Mouse (Mus musculus) embryonic fibroblast, embryonic 13.5 days (primary cell): Measurements from ENCODE around the gene Znrf3.

Source experiments
- CTCF ChIP-seq: IDR thresholded peaks from 2 replicates; pipeline ENCODE4 v1.5.1; 2011; ENCODE audit warnings: mild to moderate bottlenecking, control low read depth, low read length, moderate library complexity, borderline replicate concordance; ENCODE audit not compliant: insufficient read depth
- POLR2A ChIP-seq: IDR thresholded peaks from 2 replicates; pipeline ENCODE4 v1.6.1; 2011; ENCODE audit warnings: low read depth, mild to moderate bottlenecking, control low read depth, low read length, moderate library complexity

DNA sequence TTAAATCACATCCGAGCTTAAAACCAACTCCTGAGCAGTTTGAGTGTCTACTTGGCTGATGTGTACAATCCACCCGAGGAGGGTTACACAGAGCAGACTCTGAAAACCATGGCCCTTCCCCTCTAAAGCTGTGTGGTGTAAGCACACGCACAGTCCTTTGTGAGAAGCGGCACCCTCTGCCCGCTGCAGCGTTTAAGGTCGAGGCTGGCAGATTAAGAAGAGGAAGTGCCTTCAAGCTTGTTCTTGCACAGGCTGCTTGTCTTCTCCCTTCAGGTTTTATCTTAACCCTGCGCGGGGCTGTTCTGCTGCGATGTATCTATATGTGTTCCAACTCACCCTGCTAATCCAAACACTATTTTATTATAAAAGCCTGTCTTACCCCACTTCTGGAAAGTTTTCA, 75.5 kb downstream of the Znrf3 start:
- no peak for TF ChIP-seq POLR2A
- TF ChIP-seq CTCF = no peak
